Mouse (Mus musculus) forebrain, embryonic 10.5 days (tissue): ENCODE measurements around the gene Smim15. TPM values are rescaled to one million over a fixed set of nuclear protein-coding genes. Genes with fewer than 3 reads are reported as not detected.

ENCODE experiments used
- DNase-seq: peaks from one replicate; pipeline ENCODE4 v3.0.0-alpha.2; 2017; ENCODE audit warnings: low spot score; ENCODE audit errors: extremely low spot score
- H3K27ac ChIP-seq: fragments of 300-500 bp; sonication (generic); 2 replicates; pipeline ENCODE4 v1.5.1; 2016; ENCODE audit warnings: mild to moderate bottlenecking
- H3K27me3 ChIP-seq: fragments of 300-500 bp; sonication (generic); 2 replicates; pipeline ENCODE4 v1.6.1; 2016; ENCODE audit warnings: mild to moderate bottlenecking; ENCODE audit not compliant: poor library complexity, severe bottlenecking
- H3K36me3 ChIP-seq: fragments of 300-500 bp; sonication (generic); replicated peaks from 2 replicates; pipeline ENCODE4 v1.6.1; 2016; ENCODE audit warnings: mild to moderate bottlenecking, moderate library complexity
- H3K4me1 ChIP-seq: fragments of 300-500 bp; sonication (generic); 2 replicates; pipeline ENCODE4 v1.6.1; 2016
- H3K4me3 ChIP-seq: fragments of 300-500 bp; sonication (generic); 2 replicates; pipeline ENCODE4 v1.5.1; 2016; ENCODE audit warnings: mild to moderate bottlenecking, moderate library complexity
- H3K9me3 ChIP-seq: fragments of 300-500 bp; sonication (generic); 2 replicates; pipeline ENCODE4 v1.6.1; 2016; ENCODE audit warnings: mild to moderate bottlenecking, moderate library complexity
- WGBS: fragments of 180-500 bp; shearing (Covaris S2); methylation state at CpG from one replicate; pipeline ENCODE4 v1.1.7; 2016; 5-methylcytosine and 5-hydroxymethylcytosine counted together
- polyA plus RNA-seq: library from polyadenylated mRNA; unstranded; fragments of >200 nt; fragmentation: Nextera tagmentation; extraction: Ambion mirVana; gene quantifications from 2 replicates; pipeline ENCODE4 v1.2.1, GENCODE M21; 2016

Smim15 gene
- polyA plus RNA-seq, 1 experiment from 2014 or later = 56.5 TPM

- peaks cover 26% of the 10 kb centered on the region for H3K27me3 ChIP-seq
- H3K4me3 ChIP-seq = no peak overlapping the region
- H3K4me1 ChIP-seq = peaks cover 29% of the 10 kb centered on the region
- H3K27ac ChIP-seq = no peak overlapping the region
- no peak for DNase-seq
- WGBS = 87% methylated on average over 2 of the region's 2 CpGs
- H3K9me3 ChIP-seq = no peaks in the 10 kb centered on the region
- no peaks in the 10 kb centered on the region for H3K36me3 ChIP-seq
These were observed 21.8 kb downstream of the Smim15 start for GRCm38 (mm10) chr13:108066021-108066420.

- peaks cover 4% of the 10 kb centered on the region for H3K4me1 ChIP-seq
- no peak for DNase-seq
These were observed 24.9 kb downstream of the Smim15 start for GRCm38 (mm10) chr13:108069151-108069550.

GRCm38 (mm10) chr13:108070171-108070570 lies 25.9 kb downstream of the Smim15 start:
- WGBS = 94% methylated on average over 10 of the region's 10 CpGs
- H3K36me3 ChIP-seq = no peaks in the 10 kb centered on the region
- H3K4me3 ChIP-seq = no peak overlapping the region
- H3K27me3 ChIP-seq = no peaks in the 10 kb centered on the region
- no peak overlapping the region for H3K27ac ChIP-seq
- no peaks in the 10 kb centered on the region for H3K4me1 ChIP-seq
- H3K9me3 ChIP-seq = no peaks in the 10 kb centered on the region
- no peak for DNase-seq

More at GRCm38 (mm10) chr13:108069151-108069550, 24.9 kb downstream of the Smim15 start:
- 81% methylated on average over 4 of the region's 4 CpGs for WGBS
- Histone ChIP-seq H3K27ac (no peak overlapping the region), H3K9me3 (no peaks in the 10 kb centered on the region), H3K4me3 (no peak overlapping the region), H3K36me3 (no peaks in the 10 kb centered on the region), H3K27me3 (no peaks in the 10 kb centered on the region)

DNA sequence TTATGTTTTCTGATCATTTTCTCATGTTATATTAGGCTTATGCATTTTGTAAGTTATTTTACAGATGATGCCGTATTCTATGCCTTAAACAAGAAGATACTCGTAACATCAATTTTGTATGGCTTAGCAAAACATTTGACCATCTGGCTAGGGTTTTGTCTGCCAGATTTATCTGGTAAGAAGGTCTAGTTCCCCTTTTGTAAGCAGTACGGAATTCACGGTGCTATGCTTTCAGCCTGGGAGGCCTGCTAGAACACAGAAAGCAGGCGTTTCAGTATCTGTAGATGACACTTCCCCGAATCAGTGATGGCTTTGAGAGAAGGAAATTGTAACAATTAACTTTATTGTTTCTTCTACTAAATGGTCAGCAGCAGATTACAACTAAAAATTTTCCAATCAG lies 33.2 kb downstream of the Smim15 start:
- 89% methylated on average over 6 of the region's 6 CpGs for WGBS
- H3K36me3 ChIP-seq = 0 out of 2 replicates have a peak, but pooled peaks cover 4% of the 10 kb centered on the region

DNA sequence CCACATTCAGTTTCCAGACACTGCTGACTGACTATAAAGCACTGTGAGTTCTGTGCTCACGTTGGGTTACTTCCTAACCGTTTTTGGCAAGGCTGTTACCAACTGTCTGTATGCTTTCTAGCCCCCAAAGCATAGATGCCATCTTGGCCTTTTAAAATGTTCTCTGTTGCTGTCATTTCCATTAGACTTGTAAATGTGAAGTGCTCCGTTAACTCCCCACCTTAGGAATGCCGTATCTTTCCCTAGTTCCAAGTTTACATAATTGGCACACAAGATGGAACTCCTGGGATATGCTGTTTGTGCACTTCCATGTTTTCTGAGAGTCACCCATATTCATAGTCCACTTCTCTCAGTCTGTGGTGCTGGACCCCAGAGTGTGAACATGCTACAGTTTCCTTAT lies 33.7 kb downstream of the Smim15 start:
- Histone ChIP-seq H3K4me3 (no peak overlapping the region), H3K27ac (no peak overlapping the region), H3K27me3 (no peaks in the 10 kb centered on the region), H3K36me3 (0 out of 2 replicates have a peak, but pooled peaks cover 4% of the 10 kb centered on the region), H3K9me3 (no peaks in the 10 kb centered on the region), H3K4me1 (no peaks in the 10 kb centered on the region)
- DNase-seq = no peak
- 89% methylated on average over 4 of the region's 4 CpGs for WGBS

More for the DNA sequence above, 33.2 kb downstream of the Smim15 start:
- no peaks in the 10 kb centered on the region for H3K4me1 ChIP-seq
- H3K4me3 ChIP-seq = no peak overlapping the region
- H3K27ac ChIP-seq = no peak overlapping the region
- no peaks in the 10 kb centered on the region for H3K9me3 ChIP-seq
- no peak for DNase-seq
- no peaks in the 10 kb centered on the region for H3K27me3 ChIP-seq

DNA sequence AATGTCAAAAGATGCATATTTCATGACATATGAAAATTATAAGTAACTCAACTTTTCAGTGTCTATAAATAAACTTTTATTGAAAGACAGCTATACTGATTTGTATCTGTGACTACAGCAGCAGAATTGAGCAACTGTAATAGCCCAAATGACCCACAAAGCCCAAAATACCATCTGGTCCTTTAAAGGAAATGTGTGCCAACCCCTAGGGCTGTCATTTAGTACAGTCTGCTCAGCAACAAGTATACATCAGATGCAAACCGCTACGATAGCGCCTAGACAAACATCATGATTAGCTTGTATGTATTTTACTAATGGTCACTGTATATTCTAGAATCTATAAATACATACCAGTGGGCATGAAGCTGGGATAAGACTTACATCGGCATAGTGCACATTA lies 39.8 kb downstream of the Smim15 start:
- Histone ChIP-seq H3K27ac (no peak overlapping the region), H3K27me3 (no peaks in the 10 kb centered on the region), H3K9me3 (no peaks in the 10 kb centered on the region), H3K4me1 (peaks cover 5% of the 10 kb centered on the region; the same call in 1 of the 2 replicates), H3K4me3 (no peak overlapping the region), H3K36me3 (peaks cover 6% of the 10 kb centered on the region; the same call in 1 of the 2 replicates)
- 98% methylated on average over 4 of the region's 4 CpGs for WGBS
- DNase-seq = no peak

- H3K36me3 ChIP-seq = peaks cover 2% of the 10 kb centered on the region; the same call in 1 of the 2 replicates
- peaks cover 5% of the 10 kb centered on the region; the same call in 1 of the 2 replicates for H3K4me1 ChIP-seq
- H3K4me3 ChIP-seq = no peak overlapping the region
- 90% methylated on average over 5 of the region's 5 CpGs for WGBS
- DNase-seq = no peak
- H3K9me3 ChIP-seq = no peaks in the 10 kb centered on the region
- no peak overlapping the region for H3K27ac ChIP-seq
- no peaks in the 10 kb centered on the region for H3K27me3 ChIP-seq
These were observed 41.8 kb downstream of the Smim15 start for GRCm38 (mm10) chr13:108086036-108086435.

GRCm38 (mm10) chr13:108086724-108087123 lies 42.5 kb downstream of the Smim15 start:
- Histone ChIP-seq H3K27me3 (no peaks in the 10 kb centered on the region), H3K4me3 (no peak overlapping the region), H3K9me3 (no peaks in the 10 kb centered on the region), H3K36me3 (peaks cover 2% of the 10 kb centered on the region; the same call in 1 of the 2 replicates), H3K4me1 (peaks cover 5% of the 10 kb centered on the region; the same call in 1 of the 2 replicates), H3K27ac (no peak overlapping the region)
- WGBS = 78% methylated on average over 4 of the region's 4 CpGs
- no peak for DNase-seq

DNA sequence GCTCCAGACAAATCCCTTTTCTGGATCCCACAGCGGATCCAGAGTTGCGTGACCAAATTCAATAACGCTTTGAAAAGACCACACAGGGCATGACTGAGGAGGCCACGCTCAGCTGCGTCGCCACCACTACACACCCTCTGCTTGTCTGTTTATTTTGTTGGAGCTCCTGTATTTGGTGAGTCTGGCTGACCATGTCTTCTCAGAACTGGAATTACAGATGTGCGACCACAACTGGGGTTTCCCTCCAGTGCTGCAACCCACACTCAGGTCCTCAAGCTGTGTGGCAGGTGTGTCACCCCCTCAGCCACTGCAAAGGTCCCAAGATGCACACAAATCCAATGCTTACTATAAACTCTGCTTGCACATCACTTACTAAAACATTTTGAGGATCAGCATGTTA lies 48.0 kb downstream of the Smim15 start:
- Histone ChIP-seq H3K27me3 (no peaks in the 10 kb centered on the region), H3K4me3 (no peak overlapping the region), H3K27ac (no peak overlapping the region), H3K9me3 (no peaks in the 10 kb centered on the region), H3K36me3 (no peaks in the 10 kb centered on the region; the same call in 1 of the 2 replicates), H3K4me1 (peaks cover 5% of the 10 kb centered on the region; the same call in 1 of the 2 replicates)
- DNase-seq = no peak
- WGBS = 92% methylated on average over 7 of the region's 7 CpGs

- Histone ChIP-seq H3K9me3 (no peaks in the 10 kb centered on the region), H3K4me1 (no peaks in the 10 kb centered on the region), H3K36me3 (peaks cover 7% of the 10 kb centered on the region), H3K27ac (no peak overlapping the region), H3K27me3 (no peaks in the 10 kb centered on the region), H3K4me3 (no peak overlapping the region)
- no peak for DNase-seq
- WGBS = 96% methylated on average over 5 of the region's 5 CpGs
These were observed 50.4 kb downstream of the Smim15 start for GRCm38 (mm10) chr13:108094681-108095080.

GRCm38 (mm10) chr13:108095617-108096016 lies 51.4 kb downstream of the Smim15 start:
- H3K4me1 ChIP-seq = no peaks in the 10 kb centered on the region
- 87% methylated on average over 7 of the region's 7 CpGs for WGBS
- H3K27ac ChIP-seq = no peak overlapping the region
- H3K4me3 ChIP-seq = no peak overlapping the region
- H3K9me3 ChIP-seq = no peaks in the 10 kb centered on the region
- no peak for DNase-seq
- peaks cover 9% of the 10 kb centered on the region for H3K36me3 ChIP-seq
- no peaks in the 10 kb centered on the region for H3K27me3 ChIP-seq

DNA sequence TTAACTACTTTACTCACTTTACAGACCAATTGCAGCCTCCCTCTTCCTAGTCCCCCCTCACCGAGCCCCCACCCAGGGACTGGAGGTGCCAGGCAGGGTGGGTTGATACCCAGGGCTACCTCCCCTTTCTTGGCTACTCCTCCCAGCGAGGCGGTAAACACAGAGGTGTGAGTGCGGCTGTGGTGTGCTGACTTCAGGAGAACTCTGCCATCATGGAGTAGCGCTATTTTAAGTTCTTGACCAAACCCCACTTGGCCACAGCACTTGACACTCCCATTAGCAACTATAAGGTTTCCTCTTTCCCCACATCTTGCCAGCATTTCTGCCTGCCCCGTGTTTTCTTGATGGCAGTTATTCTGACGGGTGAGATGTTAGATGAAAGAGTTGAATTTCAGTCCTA lies 52.2 kb downstream of the Smim15 start:
- Histone ChIP-seq H3K27me3 (no peaks in the 10 kb centered on the region), H3K9me3 (no peaks in the 10 kb centered on the region), H3K4me3 (no peak overlapping the region), H3K27ac (no peak overlapping the region), H3K36me3 (peaks cover 9% of the 10 kb centered on the region), H3K4me1 (no peaks in the 10 kb centered on the region)
- no peak for DNase-seq
- WGBS = 90% methylated on average over 7 of the region's 7 CpGs
